Mouse (Mus musculus) lung, embryonic 14.5 days (tissue): ENCODE data around the gene Aqp7. TPM values are rescaled to one million over a fixed set of nuclear protein-coding genes. Genes with fewer than 3 reads are reported as not detected.

ENCODE experiments used
- ATAC-seq: fragments of 200-750 bp; cut with Nextera tagmentation; 2 replicates; pipeline ENCODE4 v1.8.0; 2017; ENCODE audit warnings: mild to moderate bottlenecking, moderate TSS enrichment, moderate library complexity; ENCODE audit not compliant: insufficient read depth
- DNase-seq: peaks from one replicate; pipeline ENCODE4 v3.0.0-alpha.2; 2015
- H3K27ac ChIP-seq: fragments of 300-500 bp; sonication (generic); 2 replicates; pipeline ENCODE4 v1.5.1; 2014; ENCODE audit warnings: low read depth, mild to moderate bottlenecking, moderate library complexity
- H3K27me3 ChIP-seq: fragments of 300-500 bp; sonication (generic); 2 replicates; pipeline ENCODE4 v1.6.1; 2014; ENCODE audit warnings: low read length, control low read depth; ENCODE audit not compliant: insufficient read depth
- H3K36me3 ChIP-seq: fragments of 300-500 bp; sonication (generic); 2 replicates; pipeline ENCODE4 v1.6.1; 2014; ENCODE audit warnings: control low read depth; ENCODE audit not compliant: insufficient read depth
- H3K4me1 ChIP-seq: fragments of 300-500 bp; sonication (generic); 2 replicates; pipeline ENCODE4 v1.6.1; 2014; ENCODE audit warnings: antibody characterized with exemption, control low read depth; ENCODE audit not compliant: insufficient read depth
- H3K4me2 ChIP-seq: fragments of 300-500 bp; sonication (generic); 2 replicates; pipeline ENCODE4 v1.6.1; 2014; ENCODE audit warnings: mild to moderate bottlenecking
- H3K4me3 ChIP-seq: fragments of 300-500 bp; sonication (generic); 2 replicates; pipeline ENCODE4 v1.5.1; 2014; ENCODE audit warnings: low read depth, low read length
- H3K9ac ChIP-seq: fragments of 300-500 bp; sonication (generic); 2 replicates; pipeline ENCODE4 v1.6.1; 2014
- H3K9me3 ChIP-seq: fragments of 300-500 bp; sonication (generic); 2 replicates; pipeline ENCODE4 v1.6.1; 2016; ENCODE audit warnings: low read depth, low read length, control low read depth
- CTCF ChIP-seq: IDR thresholded peaks from 2 replicates; pipeline ENCODE4 v1.5.1; 2016; ENCODE audit warnings: antibody characterized with exemption, low read depth
- WGBS: fragments of 180-500 bp; shearing (Covaris S2); extraction: QIAGEN DNeasy Blood & Tissue Kit; methylation state at CpG from one replicate; pipeline ENCODE4 v1.1.7; 2014; 5-methylcytosine and 5-hydroxymethylcytosine counted together
- polyA plus RNA-seq: library from polyadenylated mRNA; unstranded; fragments of >200 nt; fragmentation: Nextera tagmentation; extraction: Ambion mirVana; gene quantifications from 2 replicates; pipeline ENCODE4 v1.2.1, GENCODE M21; 2014

The Aqp7 gene
- polyA plus RNA-seq, 1 experiment from 2014 or later = not detected

DNA sequence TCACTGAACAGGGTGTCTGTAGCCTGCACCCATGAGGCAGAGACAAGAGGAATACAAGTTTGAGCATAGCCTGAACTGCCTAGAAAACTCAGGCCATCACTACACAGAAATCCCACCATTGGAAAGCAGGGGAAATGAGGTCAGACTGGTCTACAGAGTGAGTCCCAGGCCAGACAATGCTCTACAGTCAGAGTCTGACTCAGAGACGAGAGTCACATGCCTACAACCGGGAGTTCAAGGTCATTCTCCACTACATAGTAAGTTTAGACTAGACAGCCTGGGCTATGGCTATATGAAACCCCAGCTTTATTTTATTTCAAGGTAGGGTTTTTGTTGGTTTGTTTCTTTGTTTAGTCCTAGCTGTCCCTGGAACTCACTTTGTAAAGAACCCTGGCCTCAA is 987 bp upstream of the Aqp7 start:
- Histone ChIP-seq H3K4me2 (no peak overlapping the region), H3K27me3 (no peaks in the 10 kb centered on the region), H3K4me1 (no peaks in the 10 kb centered on the region), H3K27ac (no peak overlapping the region), H3K4me3 (no peak overlapping the region), H3K36me3 (no peaks in the 10 kb centered on the region), H3K9ac (no peak overlapping the region), H3K9me3 (no peaks in the 10 kb centered on the region)
- DNase-seq = no peak
- ATAC-seq = no peak
- TF ChIP-seq CTCF = no peak
- 43% methylated on average over 2 of the region's 2 CpGs for WGBS

DNA sequence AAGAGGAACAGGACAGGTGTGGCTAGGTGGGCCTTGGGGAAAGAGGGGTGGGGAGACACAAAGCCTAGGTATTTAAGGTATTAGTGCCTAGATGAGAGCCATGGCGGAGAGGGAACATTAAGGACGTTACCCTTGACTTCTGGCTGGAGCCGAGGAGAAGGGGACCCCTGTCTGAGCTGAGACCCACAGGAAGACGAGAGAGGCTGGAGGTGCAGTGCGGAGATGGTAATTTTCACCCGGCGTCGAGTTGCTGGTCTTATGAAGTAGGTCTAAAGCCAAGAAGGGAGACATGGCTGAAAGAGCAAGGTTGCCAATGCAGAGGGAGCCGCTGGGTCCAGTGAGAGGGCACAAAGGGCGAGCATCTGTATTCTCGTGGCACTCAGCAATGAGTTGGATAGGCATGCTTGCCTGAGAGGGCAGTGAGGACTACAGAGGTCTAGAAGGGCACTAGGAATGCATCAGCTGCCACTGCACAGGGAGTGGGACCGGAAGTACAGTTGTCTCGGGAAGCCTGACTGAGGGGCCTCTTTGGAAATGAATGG is 1.6 kb downstream of the Aqp7 start:
- Histone ChIP-seq H3K9me3 (no peaks in the 10 kb centered on the region), H3K4me3 (no peak overlapping the region), H3K27ac (no peak overlapping the region), H3K36me3 (no peaks in the 10 kb centered on the region), H3K4me1 (no peaks in the 10 kb centered on the region), H3K9ac (no peak overlapping the region), H3K4me2 (no peak overlapping the region), H3K27me3 (no peaks in the 10 kb centered on the region)
- no peak for DNase-seq
- no peak for ATAC-seq
- WGBS = 75% methylated on average over 13 of the region's 13 CpGs
- no peak for TF ChIP-seq CTCF

DNA sequence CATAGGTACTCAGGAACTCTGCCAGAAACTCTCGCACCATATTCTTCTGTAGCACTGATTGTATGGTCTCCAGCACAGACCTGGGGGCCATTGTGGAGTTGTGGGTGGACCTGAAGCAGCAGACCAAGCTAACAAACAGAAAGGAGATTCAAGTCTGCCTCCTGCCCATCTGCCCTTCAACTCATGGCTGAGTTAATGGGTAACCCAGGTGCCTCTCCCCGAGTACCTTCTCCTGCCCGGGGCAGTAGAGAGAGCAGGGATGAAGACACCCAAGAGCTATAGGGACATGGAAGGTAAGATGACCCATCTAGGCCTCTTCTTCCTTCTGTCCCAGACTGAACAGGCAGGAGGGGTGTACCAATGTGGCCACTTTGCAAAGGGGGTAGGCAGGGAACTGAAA is 2.7 kb downstream of the Aqp7 start:
- no peak overlapping the region for H3K4me2 ChIP-seq
- H3K9ac ChIP-seq = no peak overlapping the region
- no peak overlapping the region for H3K27ac ChIP-seq
- no peaks in the 10 kb centered on the region for H3K36me3 ChIP-seq
- TF ChIP-seq CTCF = no peak
- WGBS = 71% methylated on average over 3 of the region's 3 CpGs
- H3K4me3 ChIP-seq = no peak overlapping the region
- H3K9me3 ChIP-seq = no peaks in the 10 kb centered on the region
- DNase-seq (no peak), ATAC-seq (no peak)
- H3K27me3 ChIP-seq = no peaks in the 10 kb centered on the region
- no peaks in the 10 kb centered on the region for H3K4me1 ChIP-seq

DNA sequence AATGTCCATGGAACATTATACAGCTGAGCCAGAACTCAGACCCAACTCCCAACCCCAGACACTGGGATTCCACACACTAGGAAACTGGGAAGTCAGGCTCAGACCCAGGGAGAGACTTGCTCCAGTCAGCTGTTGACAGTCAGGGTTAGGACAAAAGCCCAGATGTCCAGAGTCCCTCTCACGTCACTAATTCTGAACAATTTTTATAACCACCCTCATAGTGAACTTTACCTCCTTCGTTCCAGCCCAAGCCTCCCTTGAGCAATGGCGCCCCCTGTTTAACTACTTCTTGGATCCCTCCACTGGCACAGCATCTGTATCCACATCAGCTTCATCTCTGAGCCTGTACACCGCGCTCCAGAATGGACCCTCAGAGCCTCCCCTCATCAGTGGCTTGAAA is 4.0 kb downstream of the Aqp7 start:
- 0 out of 2 replicates have a peak, but pooled peaks have one; percentile 14 for TF ChIP-seq CTCF
- 80% methylated on average over 5 of the region's 5 CpGs for WGBS
- no peak for ATAC-seq

DNA sequence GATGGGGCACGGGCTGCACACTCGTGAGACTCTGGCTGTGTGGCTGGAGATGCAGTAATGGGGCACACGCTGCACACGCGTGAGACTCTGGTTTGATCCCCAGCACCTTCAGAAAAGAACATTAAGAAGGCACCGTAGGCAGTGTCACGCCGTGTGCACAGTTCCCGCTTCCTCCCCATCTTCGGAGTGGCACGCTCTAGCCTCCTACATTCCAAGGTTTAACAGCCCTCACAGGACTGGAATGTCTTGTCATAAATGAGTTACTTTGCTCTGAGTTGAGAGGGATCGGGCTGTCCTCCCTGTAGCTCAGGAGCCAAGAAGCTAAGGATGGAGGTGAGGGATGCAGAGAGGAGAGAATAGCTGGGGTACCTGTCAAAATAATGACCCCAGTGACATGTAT is 5.1 kb downstream of the Aqp7 start:
- Histone ChIP-seq H3K36me3 (no peaks in the 10 kb centered on the region), H3K9ac (no peak overlapping the region), H3K4me2 (no peak overlapping the region)

More for the DNA sequence above, 4.0 kb downstream of the Aqp7 start:
- no peaks in the 10 kb centered on the region for H3K9me3 ChIP-seq
- H3K4me3 ChIP-seq = no peak overlapping the region
- H3K4me1 ChIP-seq = no peaks in the 10 kb centered on the region
- DNase-seq = no peak
- H3K36me3 ChIP-seq = no peaks in the 10 kb centered on the region
- H3K27me3 ChIP-seq = no peaks in the 10 kb centered on the region
- no peak overlapping the region for H3K4me2 ChIP-seq
- no peak overlapping the region for H3K9ac ChIP-seq
- H3K27ac ChIP-seq = no peak overlapping the region

DNA sequence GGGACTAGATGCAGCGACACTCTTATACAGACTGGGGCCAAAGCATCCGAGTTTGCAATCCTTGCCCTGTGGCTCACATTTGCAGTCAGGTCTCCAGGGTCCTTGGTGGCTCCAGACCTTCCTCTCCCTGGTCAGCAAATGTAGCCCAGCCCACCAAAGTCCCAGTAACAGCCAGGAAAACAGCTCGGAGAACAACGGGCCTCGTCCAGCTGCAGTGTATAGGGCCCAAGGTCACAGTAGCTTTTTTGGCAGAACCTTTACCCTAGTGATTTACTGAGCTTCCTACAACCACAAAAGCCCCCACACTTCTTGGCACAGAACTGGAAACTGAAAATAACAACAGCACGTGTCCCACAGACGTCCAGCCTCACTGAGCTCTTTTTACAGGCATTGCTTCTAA is 7.0 kb downstream of the Aqp7 start:
- peak; percentile 53; the same call in 1 of the 2 replicates for ATAC-seq
- Histone ChIP-seq H3K4me2 (no peak overlapping the region), H3K4me3 (no peak overlapping the region), H3K36me3 (no peaks in the 10 kb centered on the region), H3K27me3 (no peaks in the 10 kb centered on the region), H3K9ac (no peak overlapping the region), H3K4me1 (no peaks in the 10 kb centered on the region), H3K27ac (no peak overlapping the region), H3K9me3 (no peaks in the 10 kb centered on the region)
- TF ChIP-seq CTCF = no peak
- DNase-seq = peak; percentile 48
- WGBS = 42% methylated on average over 7 of the region's 7 CpGs

More for the DNA sequence above, 5.1 kb downstream of the Aqp7 start:
- Histone ChIP-seq H3K27ac (no peak overlapping the region), H3K4me1 (no peaks in the 10 kb centered on the region), H3K27me3 (no peaks in the 10 kb centered on the region), H3K4me3 (no peak overlapping the region), H3K9me3 (no peaks in the 10 kb centered on the region)
- WGBS = 63% methylated on average over 12 of the region's 12 CpGs
- ATAC-seq = no peak
- no peak for TF ChIP-seq CTCF
- DNase-seq = no peak

DNA sequence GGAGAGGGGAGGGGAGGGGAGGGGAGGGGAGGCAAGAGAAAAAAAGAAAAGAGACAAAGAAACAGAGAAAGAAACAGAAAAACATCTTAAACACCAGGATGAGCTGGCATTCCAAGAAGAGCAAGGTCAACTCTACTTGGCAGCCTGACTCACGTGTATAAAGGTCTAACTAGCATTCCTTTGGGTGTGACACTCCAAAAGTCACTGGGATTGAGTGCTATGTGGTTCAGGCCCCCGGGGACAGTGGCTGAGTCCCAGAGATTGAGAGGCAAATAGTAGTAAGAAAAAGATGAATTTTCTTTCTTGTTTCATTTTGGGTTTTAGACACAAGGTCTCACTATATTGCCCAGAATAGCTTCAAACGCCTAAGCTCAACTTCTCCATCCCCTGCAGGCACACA is 10.0 kb downstream of the Aqp7 start:
- H3K27ac ChIP-seq = no peak overlapping the region
- 32% methylated on average over 3 of the region's 3 CpGs for WGBS

DNA sequence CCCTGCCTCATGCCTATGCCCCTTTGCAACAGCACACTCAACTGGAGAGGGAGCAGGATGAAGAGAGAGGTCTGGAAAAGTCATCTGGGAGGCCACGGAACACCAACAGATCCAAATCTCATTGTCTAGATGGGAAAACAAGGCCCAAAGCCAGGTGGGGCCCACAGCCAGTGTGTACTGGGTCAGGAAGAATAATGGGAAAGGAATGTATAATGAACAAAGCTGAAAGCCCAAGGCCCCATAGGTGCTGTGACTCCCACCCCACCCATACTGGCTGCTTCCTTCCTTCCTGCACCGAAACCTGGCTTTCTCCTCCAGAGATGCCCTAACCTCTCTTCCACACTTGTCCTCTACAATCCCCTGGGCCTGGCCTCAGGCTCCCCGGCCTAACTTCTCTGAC is 16.7 kb downstream of the Aqp7 start:
- no peaks in the 10 kb centered on the region for H3K36me3 ChIP-seq
- H3K4me3 ChIP-seq = no peak overlapping the region
- H3K4me2 ChIP-seq = no peak overlapping the region
- no peaks in the 10 kb centered on the region for H3K4me1 ChIP-seq
- ATAC-seq (no peak), DNase-seq (no peak)
- no peak overlapping the region for H3K9ac ChIP-seq
- no peaks in the 10 kb centered on the region for H3K9me3 ChIP-seq
- no peak overlapping the region for H3K27ac ChIP-seq
- no peaks in the 10 kb centered on the region for H3K27me3 ChIP-seq
- WGBS = 78% methylated on average over 3 of the region's 3 CpGs
- TF ChIP-seq CTCF = no peak

More for the DNA sequence above, 10.0 kb downstream of the Aqp7 start:
- no peaks in the 10 kb centered on the region for H3K36me3 ChIP-seq
- no peaks in the 10 kb centered on the region for H3K27me3 ChIP-seq
- H3K9me3 ChIP-seq = no peaks in the 10 kb centered on the region
- ATAC-seq = no peak
- no peak overlapping the region for H3K4me2 ChIP-seq
- DNase-seq = no peak
- H3K9ac ChIP-seq = no peak overlapping the region
- TF ChIP-seq CTCF = no peak
- H3K4me3 ChIP-seq = no peak overlapping the region
- H3K4me1 ChIP-seq = no peaks in the 10 kb centered on the region
